Mouse (Mus musculus): ENCODE measurements around the gene 1700086D15Rik.
A peak's percentile ranks its signal among the peaks of the same experiment; 100 is the strongest.

The 1700086D15Rik gene

GRCm38 (mm10) chr11:65135251-65135739 is 24.4 kb downstream of the 1700086D15Rik start:
- DNase-seq (ENCODE audit: low spot score in 2 of 2), result no peak

- no peak for DNase-seq (ENCODE audit: low spot score in 2 of 2)
These were observed 26.0 kb downstream of the 1700086D15Rik start for GRCm38 (mm10) chr11:65133661-65134060.

GRCm38 (mm10) chr11:65129110-65129509 is 30.6 kb downstream of the 1700086D15Rik start:
- DNase-seq (ENCODE audit: low spot score in 2 of 2), result no peak

GRCm38 (mm10) chr11:65128666-65129065 is 31.0 kb downstream of the 1700086D15Rik start:
- DNase-seq (ENCODE audit: low spot score in 2 of 2), result no peak

- peak in 1 of 2 experiments; percentile 37 for DNase-seq (ENCODE audit: low spot score in 2 of 2)
These were observed 33.1 kb downstream of the 1700086D15Rik start for GRCm38 (mm10) chr11:65126566-65126965.

- DNase-seq (ENCODE audit: low spot score in 2 of 2), result peak; percentile 47 to 54
These were observed 34.7 kb downstream of the 1700086D15Rik start for GRCm38 (mm10) chr11:65124913-65125418.

GRCm38 (mm10) chr11:65120276-65120675 is 39.4 kb downstream of the 1700086D15Rik start:
- DNase-seq (ENCODE audit: low spot score in 2 of 2), result no peak

- DNase-seq (ENCODE audit: low spot score in 2 of 2), result no peak
These were observed 43.9 kb downstream of the 1700086D15Rik start for GRCm38 (mm10) chr11:65115811-65116210.

GRCm38 (mm10) chr11:65112086-65112485 is 47.6 kb downstream of the 1700086D15Rik start:
- DNase-seq (ENCODE audit: low spot score in 2 of 2), result no peak

GRCm38 (mm10) chr11:65111651-65112050 is 48.0 kb downstream of the 1700086D15Rik start:
- no peak for DNase-seq (ENCODE audit: low spot score in 2 of 2)

- DNase-seq (ENCODE audit: low spot score in 2 of 2), result no peak
These were observed 49.6 kb downstream of the 1700086D15Rik start for GRCm38 (mm10) chr11:65110058-65110457.

GRCm38 (mm10) chr11:65107734-65108171 is 51.9 kb downstream of the 1700086D15Rik start:
- no peak for DNase-seq (ENCODE audit: low spot score in 2 of 2)

GRCm38 (mm10) chr11:65107151-65107550 is 52.5 kb downstream of the 1700086D15Rik start:
- DNase-seq (ENCODE audit: low spot score in 2 of 2), result no peak

GRCm38 (mm10) chr11:65104076-65104475 is 55.6 kb downstream of the 1700086D15Rik start:
- DNase-seq (ENCODE audit: low spot score in 2 of 2), result no peak
